17 mouse cellular contexts compared by ENCODE assay signal in the genomic region with DNA sequence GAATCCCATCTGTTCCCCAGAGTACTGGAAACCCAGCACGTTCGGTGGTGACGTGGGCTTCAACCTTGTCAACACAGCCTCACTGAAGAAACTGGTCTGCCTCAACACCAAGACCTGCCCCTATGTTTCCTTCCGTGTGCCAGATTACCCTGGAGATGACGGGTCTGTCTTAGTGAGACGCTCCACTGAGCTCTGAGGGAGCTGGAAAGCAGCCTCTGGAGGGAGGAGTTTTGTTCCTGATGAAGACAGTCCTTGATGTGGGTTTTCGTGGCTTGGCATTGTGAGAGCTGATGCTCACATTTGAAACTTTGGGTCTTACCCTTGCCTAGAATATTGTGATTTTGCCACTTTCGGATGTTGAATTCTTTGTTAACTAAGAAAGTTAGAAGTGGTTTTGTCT.
"Had no signal": no experiment of that assay in that cellular context is flagged by ENCODE, and none has a peak within 500 bp of the region (broad histone marks: within the 10 kb centered on the region; RNA-seq: fewer than 3 reads in every experiment).

No protein-coding gene starts in this region.

- H3K9me3 ChIP-seq: lung, embryonic 15.5 days; megakaryocyte, embryonic 14.5 days; midbrain, embryonic 13.5 days; midbrain, embryonic 15.5 days; neural tube, embryonic 12.5 days; stomach, embryonic 15.5 days had no signal

- H3K4me3 ChIP-seq: lung, embryonic 15.5 days; megakaryocyte, embryonic 14.5 days; midbrain, embryonic 13.5 days; midbrain, embryonic 15.5 days; neural tube, embryonic 12.5 days; stomach, embryonic 15.5 days had no signal

- H3K27me3 ChIP-seq: lung, embryonic 15.5 days; megakaryocyte, embryonic 14.5 days; midbrain, embryonic 13.5 days; midbrain, embryonic 15.5 days; neural tube, embryonic 12.5 days; stomach, embryonic 15.5 days had no signal

- H3K9ac ChIP-seq: lung, embryonic 15.5 days; midbrain, embryonic 13.5 days; midbrain, embryonic 15.5 days; neural tube, embryonic 12.5 days; stomach, embryonic 15.5 days had no signal

- H3K36me3 ChIP-seq: midbrain, embryonic 13.5 days; midbrain, embryonic 15.5 days; neural tube, embryonic 12.5 days; stomach, embryonic 15.5 days had no signal

- H3K27ac ChIP-seq: lung, embryonic 15.5 days; macrophage; midbrain, embryonic 13.5 days; midbrain, embryonic 15.5 days; neural tube, embryonic 12.5 days; stomach, embryonic 15.5 days; stomach, postnatal 0 days had no signal

- ATAC-seq: lung, postnatal 0 days; midbrain, embryonic 13.5 days; midbrain, embryonic 15.5 days had no signal

- H3K4me1 ChIP-seq: lung, embryonic 15.5 days; midbrain, embryonic 13.5 days; midbrain, embryonic 15.5 days; neural tube, embryonic 12.5 days; stomach, embryonic 15.5 days had no signal

- H3K4me2 ChIP-seq: lung, embryonic 15.5 days; midbrain, embryonic 11.5 days; midbrain, embryonic 13.5 days; midbrain, embryonic 15.5 days; neural tube, embryonic 12.5 days; stomach, embryonic 15.5 days had no signal

- DNase-seq: lung, adult 2 months; lung, postnatal 14 days; lung, postnatal 36 days; right cerebral cortex, postnatal 14 days; thymus, adult 2 months; thymus, postnatal 25 days; thymus, postnatal 4 days had no signal
